Mouse (Mus musculus) thymus, adult 2 months (tissue): ENCODE results near the gene C2cd3.

Source experiments
- CTCF ChIP-seq: fragments of 200-500 bp; IDR thresholded peaks from 2 replicates; pipeline ENCODE4 v1.5.1; 2012; ENCODE audit warnings: mild to moderate bottlenecking, control low read depth, low read length, moderate library complexity, borderline replicate concordance; ENCODE audit not compliant: control insufficient read depth, poor library complexity, insufficient read depth; ENCODE audit errors: extremely low read depth
- POLR2A ChIP-seq: fragments of 200-500 bp; IDR thresholded peaks from 2 replicates; pipeline ENCODE4 v1.6.1; 2012; ENCODE audit warnings: mild to moderate bottlenecking, low read length, control low read depth, moderate library complexity; ENCODE audit not compliant: control insufficient read depth, poor library complexity, insufficient read depth; ENCODE audit errors: extremely low read depth

DNA sequence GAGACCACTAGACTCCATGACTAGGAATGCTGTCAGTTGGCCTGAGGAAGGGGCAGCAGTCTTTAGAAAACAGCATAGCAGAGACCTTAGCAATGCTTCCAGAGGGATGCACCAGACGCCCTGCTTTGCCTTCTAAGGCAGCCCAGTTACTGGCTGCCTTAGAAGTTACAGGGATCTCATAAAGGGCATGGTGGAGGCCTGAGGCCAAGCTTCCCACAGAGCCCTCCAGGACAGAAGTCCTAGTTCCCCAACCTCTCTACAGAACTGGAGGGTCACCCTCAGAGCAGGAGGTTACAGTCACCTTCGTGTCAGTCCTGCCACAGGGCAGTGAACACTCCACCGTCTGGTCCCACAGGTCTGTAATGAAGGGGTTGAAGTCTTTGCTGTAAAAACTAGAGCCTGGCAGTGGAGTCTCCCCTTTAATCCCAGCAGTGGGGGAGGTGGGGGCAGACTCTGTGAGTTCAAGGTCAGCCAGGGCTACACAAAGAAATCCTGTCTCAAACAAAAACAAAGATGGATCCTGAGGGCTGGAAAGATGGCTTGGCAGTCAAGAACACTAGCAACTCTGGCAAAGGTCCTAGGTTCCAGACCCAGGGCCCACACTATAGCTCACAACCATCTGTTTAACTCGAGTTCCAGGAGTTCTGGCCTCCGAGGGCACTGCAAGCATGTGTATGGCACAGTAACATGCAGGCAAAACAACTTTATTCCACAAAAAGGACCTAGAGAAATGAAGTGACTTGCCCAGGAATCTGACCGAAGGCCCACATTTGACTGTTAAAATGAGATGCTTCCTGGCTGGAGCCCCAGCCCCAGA lies 129.2 kb downstream of the C2cd3 start:
- TF ChIP-seq CTCF (no peak), POLR2A (no peak)
